Mouse (Mus musculus) cortical plate, adult 2 months (tissue): ENCODE data around the gene Agmo.

Experiments
- CTCF ChIP-seq: fragments of 200-500 bp; IDR thresholded peaks from 2 replicates; pipeline ENCODE4 v1.5.1; 2011; ENCODE audit warnings: mild to moderate bottlenecking, control low read depth, low read length; ENCODE audit not compliant: insufficient read depth; ENCODE audit errors: extremely low read depth
- POLR2A ChIP-seq: fragments of 200-500 bp; IDR thresholded peaks from 2 replicates; pipeline ENCODE4 v1.6.1; 2011; ENCODE audit warnings: mild to moderate bottlenecking, low read length, control low read depth; ENCODE audit not compliant: insufficient read depth; ENCODE audit errors: extremely low read depth

DNA sequence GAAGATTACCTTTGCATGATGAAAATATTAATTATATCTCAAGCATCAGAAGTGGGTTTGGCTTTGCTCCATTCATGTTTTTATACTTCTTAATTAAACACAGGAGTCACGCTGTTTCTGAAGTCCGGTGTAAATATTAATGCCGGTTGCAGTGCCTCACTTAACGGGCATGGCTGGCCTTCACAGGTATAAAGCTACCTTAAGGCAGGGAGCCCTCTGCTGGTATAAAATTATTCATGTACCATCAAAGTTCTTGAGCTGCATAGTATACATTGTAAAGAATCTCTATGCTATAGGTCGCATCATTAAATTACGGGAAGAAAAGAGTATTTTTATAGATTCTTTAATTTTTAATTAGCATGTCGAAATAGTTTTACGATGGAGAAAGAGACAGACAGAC, 341.3 kb downstream of the Agmo start:
- TF ChIP-seq CTCF (no peak; the same call in 1 of the 2 replicates), POLR2A (no peak)
